Mouse (Mus musculus) liver, postnatal 0 days (tissue): ENCODE measurements around the gene Mvb12b.

Experiments
- CTCF ChIP-seq: sonication (generic); IDR thresholded peaks from 2 replicates; pipeline ENCODE4 v1.5.1; 2016; ENCODE audit warnings: antibody characterized with exemption, low read depth
- EP300 ChIP-seq: IDR thresholded peaks from 2 replicates; pipeline ENCODE4 v1.6.1; 2016; ENCODE audit warnings: antibody characterized with exemption, low read depth, mild to moderate bottlenecking

DNA sequence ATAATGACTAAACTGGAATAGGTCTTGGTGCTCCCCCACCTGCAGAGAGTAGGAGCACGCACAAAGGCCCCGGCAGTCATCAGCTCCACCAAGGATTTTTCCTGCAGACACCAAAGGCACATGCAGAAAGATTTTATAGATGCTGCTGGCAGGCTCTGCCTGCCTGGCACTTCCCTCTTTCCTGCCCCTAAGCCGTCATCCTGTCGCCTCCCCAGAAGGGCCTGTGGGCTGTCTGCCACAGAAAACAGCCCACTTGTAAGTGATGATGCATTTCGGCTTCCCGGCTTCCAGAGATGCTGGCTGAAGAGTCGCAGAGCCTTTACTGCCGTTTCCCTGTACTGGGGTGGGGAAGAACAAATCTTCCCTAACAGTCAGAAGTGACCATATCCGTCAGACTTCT, 93.3 kb downstream of the Mvb12b start:
- TF ChIP-seq CTCF = no peak
- no peak for TF ChIP-seq EP300
